Mouse (Mus musculus) Patski (cell line): Measurements from ENCODE around the gene Crb2. TPM values are rescaled to one million over a fixed set of nuclear protein-coding genes. Genes with fewer than 3 reads are reported as not detected.

Experiments used
- ATAC-seq: fragments of 100-300 bp; one replicate; pipeline ENCODE4 v1.8.0; 2021
- CTCF ChIA-PET: fragments of 350-600 bp; sonication (Branson Sonifier 250); formaldehyde crosslinking; loops from one replicate; lab custom pipeline; 2022; ENCODE audit warnings: inconsistent platforms; lab: Charles Lee
- POLR2A ChIA-PET: fragments of 350-600 bp; sonication (Branson Sonifier 250); formaldehyde crosslinking; loops from one replicate; lab custom pipeline; 2022; ENCODE audit warnings: antibody characterized with exemption, inconsistent platforms; lab: Charles Lee
- DNase-seq: peaks from one replicate; pipeline ENCODE4 v3.0.0-alpha.2; 2011; ENCODE audit warnings: low read depth, low spot score
- H3K27me3 ChIP-seq: fragments of 371-371 bp; one replicate; pipeline ENCODE4 v1.5.1; 2021
- CTCF ChIP-seq: fragments of 100-300 bp; IDR thresholded peaks from one replicate; pipeline ENCODE4 v1.5.1; 2021
- in situ Hi-C: fragments of 300-500 bp; cut with MboI; formaldehyde crosslinking; loops from 3 replicates; pipeline ENCODE4 v1.11.1; 2018; ENCODE audit warnings: low pct_unique_long_range_greater_than_20kb, mixed read lengths
- polyA plus RNA-seq: library from polyadenylated mRNA; unstranded; gene quantifications from one replicate; pipeline ENCODE4 v1.2.3, GENCODE M21; 2021

Crb2 gene
- 0.37 TPM for polyA plus RNA-seq

DNA sequence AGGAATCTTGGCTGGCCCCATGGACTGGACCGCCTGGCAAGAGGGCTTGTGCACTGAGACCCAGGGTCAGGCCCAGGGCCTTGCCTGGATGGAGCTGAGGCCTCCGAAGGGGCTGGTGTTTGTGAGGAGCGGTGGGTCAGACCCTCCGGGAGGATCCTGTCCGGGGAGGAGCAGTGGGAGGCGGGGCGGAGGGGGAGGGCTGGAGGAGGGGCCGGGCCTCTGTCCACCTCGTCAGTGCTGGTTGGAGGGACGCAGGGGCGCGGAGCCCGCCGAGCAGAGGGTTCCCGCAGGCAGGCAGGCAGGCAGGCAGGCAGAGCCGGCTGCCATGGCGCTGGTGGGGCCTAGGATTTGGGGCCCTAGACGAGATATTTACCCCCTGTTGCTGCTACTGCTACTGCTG is at the start of gene Crb2:
Crb2 (plus strand) TSS at position 234 of the 400 bp plus-strand sequence.
- in situ Hi-C loops, result no loop called here
- no peak for TF ChIP-seq CTCF
- ATAC-seq, result no peak
- H3K27me3 ChIP-seq, result no peaks in the 10 kb centered on the region
- no peak for DNase-seq
- POLR2A ChIA-PET, result interaction anchor here (0.6 kb wide), 1 partner anchor 159 kb away, joined by 3 read pairs; no protein-coding TSS in a partner anchor
- CTCF ChIA-PET, result no interaction called here

DNA sequence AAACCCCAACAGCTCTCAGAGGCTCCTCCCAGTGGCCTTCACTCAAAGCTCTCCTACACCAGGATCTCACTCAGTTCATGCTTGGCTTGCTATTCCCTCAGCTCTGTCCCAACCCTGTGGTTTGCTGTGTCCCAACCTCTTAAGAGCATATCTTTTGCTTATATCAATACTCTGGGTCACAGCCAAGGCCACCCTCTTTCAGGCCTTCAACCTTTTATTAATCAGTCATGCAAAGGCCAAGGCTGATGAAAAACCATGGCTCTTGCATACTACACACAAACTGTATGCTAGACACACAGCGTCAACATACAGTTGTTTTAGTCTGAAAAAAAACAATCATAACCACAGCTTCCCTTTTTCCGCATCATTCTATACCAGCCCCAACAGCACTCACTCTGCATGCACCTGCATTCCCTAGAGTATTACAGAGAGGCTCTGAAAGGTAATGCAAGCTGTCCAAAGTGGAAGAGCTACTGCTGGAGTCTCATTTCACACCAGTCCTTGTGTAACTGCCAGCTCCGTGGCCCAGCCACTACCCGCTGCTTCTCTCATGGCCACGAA is 44.7 kb upstream of the Crb2 start:
- POLR2A ChIA-PET, result no interaction called here
- CTCF ChIA-PET, result interaction anchor here (0.9 kb wide), 1 partner anchor 40 kb away, joined by 3 read pairs; no protein-coding TSS in a partner anchor
- DNase-seq (no peak), ATAC-seq (no peak)
- in situ Hi-C loops, result no loop called here
- H3K27me3 ChIP-seq, result peaks cover 1% of the 10 kb centered on the region
- TF ChIP-seq CTCF, result no peak

DNA sequence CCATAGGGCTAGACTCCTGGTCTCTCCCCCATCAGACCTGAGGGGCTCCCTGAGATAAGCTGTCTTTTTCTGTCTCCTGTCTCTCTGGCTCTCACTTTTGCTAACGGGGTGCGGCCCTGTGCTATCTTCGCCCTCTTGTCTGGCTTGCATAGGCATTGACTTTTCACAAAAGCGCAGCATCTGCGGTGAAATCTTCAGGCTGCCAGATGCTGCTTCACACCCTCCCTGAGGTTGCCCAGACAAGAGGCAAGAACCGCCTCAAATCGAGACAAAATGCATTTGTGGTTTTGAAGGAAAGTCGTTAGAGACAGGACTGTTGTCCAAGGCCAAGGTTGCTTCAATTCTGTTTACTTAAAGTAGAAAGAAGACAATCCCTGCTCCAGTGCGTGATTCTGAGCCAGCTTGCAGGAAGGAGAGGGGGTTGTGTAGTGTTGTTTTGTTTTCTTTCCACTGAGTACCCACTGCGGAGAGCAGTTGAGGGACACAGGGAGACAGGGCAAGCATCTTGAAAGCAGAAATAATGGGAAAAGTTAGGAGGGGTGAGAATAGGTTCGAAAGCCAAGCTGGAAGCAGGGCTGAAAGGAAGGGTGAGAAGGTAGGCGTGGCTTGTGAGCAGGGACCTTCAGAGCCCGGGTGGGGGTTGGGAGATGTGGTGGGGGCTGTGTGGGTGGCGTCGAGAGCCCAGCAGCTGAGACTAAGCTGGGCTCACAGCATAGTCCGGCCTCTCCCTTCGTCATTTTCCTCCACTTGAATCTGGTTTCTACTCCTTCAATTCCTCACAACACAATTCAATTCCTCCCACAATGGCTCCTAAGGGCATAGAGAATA is 40.9 kb upstream of the Crb2 start:
- CTCF ChIA-PET, result no interaction called here
- H3K27me3 ChIP-seq, result peaks cover 4% of the 10 kb centered on the region
- no peak for ATAC-seq
- no peak for DNase-seq
- TF ChIP-seq CTCF, result no peak
- POLR2A ChIA-PET, result interaction anchor here (0.6 kb wide), 1 partner anchor 107 kb away, joined by 3 read pairs; no protein-coding TSS in a partner anchor
- in situ Hi-C loops, result no loop called here

DNA sequence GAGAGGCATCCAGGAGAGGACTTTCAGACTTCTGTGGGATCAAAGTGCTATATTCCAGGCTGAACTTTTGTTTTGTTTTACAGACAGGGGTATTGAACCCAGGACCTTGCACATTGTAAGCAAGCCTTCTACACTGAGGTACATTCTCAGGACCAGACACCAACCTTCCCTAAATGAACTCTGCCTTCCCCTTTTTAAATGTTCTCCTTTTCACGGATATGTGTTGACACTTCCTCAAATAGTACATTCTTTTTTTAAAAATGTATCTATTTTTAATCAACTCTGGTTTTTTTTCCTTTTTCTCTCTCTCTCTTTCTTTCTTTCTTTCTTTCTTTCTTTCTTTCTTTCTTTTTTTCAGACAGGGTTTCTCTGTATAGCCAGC is 40.3 kb upstream of the Crb2 start:
- CTCF ChIA-PET, result no interaction called here
- in situ Hi-C loops, result no loop called here
- H3K27me3 ChIP-seq, result peaks cover 6% of the 10 kb centered on the region
- no peak for TF ChIP-seq CTCF
- POLR2A ChIA-PET, result no interaction called here
- DNase-seq (no peak), ATAC-seq (no peak)

DNA sequence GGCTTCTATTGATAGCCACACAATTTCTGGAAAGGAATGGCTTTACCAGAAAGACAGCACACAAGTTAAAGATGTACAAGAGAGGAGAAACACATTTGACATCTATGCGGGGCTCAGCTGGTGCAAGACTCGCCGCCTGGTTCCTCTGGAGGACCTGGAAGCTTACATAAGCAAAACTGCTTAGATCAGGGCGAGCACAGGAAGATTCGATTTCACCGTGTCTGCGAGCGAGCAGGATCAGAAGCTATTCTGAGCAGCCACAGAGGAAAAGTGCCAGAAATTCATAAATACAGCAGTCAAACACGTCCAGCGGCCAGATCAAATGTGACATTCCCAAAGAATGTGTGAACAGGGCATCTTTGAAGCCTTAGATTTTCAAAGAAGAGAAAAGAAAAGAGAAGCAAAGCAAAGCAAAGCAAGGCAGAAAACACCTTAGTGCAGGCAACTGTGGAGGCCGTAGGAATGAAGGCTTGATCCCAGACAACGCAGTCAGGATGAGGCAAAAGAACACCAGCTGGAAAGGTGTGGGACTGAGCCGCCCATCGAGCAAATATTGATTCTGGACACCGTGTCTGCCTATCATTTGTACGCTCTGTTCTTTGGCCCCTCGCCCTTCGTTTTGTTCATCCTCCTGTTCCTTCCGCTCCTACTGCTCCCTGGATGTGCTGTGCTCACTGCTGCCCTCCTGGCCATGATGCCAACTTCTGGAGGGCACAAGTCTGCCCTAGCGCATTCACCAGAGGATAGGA is 34.1 kb upstream of the Crb2 start:
- H3K27me3 ChIP-seq, result peaks cover 9% of the 10 kb centered on the region
- in situ Hi-C loops, result no loop called here
- POLR2A ChIA-PET, result interaction anchor here (0.7 kb wide), 1 partner anchor 29 kb away, joined by 3 read pairs; no protein-coding TSS in a partner anchor
- ATAC-seq (no peak), DNase-seq (no peak)
- CTCF ChIA-PET, result no interaction called here
- TF ChIP-seq CTCF, result no peak

DNA sequence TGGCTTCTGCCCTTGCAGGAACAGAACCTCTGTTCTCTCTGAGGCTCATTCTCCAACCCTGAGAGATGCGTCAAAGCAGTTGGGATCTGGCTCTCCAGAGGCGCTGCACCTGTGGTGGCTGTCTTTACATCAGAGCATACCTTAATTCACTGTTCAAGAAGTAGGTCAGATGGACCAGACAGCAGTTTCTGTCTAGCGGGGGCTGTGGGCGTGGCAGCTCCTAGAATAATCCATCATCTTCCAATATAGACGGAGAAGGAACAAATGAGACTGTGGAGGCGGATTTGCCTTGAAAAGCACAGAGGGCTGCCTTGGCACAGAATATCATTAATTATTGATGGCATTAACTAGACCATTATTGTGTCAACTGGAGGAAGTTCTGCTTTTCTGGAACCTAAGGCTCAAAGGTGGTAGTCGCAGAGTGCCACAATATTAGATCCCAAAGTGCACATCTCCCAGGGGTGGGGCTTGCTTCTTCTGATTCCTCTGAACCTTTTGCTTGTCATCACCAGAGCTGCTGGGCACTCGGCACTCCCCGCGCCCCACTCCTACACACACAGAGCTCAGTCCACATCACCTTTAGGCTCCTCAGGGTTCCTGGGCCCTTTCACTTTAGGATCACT is 31.2 kb upstream of the Crb2 start:
- no peak for ATAC-seq
- no peak for DNase-seq
- TF ChIP-seq CTCF, result no peak
- in situ Hi-C loops, result loop anchor here (5.0 kb wide), 1 partner anchor 38 kb away; no protein-coding TSS in a partner anchor
- ChIA-PET CTCF (no interaction called here), POLR2A (no interaction called here)
- peaks cover 8% of the 10 kb centered on the region for H3K27me3 ChIP-seq

DNA sequence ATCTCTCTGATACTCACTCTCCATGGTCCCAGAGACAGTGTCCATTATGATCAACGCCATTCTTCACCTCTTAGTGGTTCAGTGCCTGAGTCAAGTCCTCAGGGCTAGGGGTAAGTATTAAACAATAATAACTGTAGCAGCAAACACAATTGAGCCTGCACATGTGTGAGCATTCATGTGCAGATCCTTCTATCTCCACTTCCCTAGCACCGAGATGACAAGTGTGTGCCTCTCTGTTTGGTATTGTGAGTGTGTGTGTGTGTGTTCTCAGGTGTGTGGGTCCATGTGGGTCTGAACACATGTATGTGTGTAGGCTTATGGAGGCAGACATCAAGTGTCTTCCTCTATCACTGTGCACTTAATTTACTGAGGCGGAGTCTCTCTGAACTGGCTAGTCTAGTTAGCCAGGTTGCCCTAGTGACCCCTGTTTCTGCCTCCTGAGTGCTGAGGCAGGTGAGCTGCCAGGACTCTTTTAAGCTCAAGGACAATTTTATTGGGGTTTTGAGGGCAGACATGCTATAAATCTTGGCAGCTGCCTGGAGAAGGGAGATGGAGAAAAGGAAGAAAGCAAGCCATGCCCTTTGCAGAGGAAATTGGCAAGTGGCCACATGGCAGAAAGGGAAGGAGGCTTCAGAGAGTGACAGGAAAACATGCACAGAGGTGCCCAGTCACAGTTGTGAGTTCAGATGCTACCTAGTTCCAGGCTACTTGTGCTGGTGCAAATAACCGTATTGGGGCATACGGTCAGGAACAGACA is 29.6 kb upstream of the Crb2 start:
- in situ Hi-C loops, result loop anchor here (5.0 kb wide), 1 partner anchor 39 kb away; no protein-coding TSS in a partner anchor
- DNase-seq (no peak), ATAC-seq (no peak)
- CTCF ChIA-PET, result no interaction called here
- POLR2A ChIA-PET, result no interaction called here
- no peak for TF ChIP-seq CTCF
- H3K27me3 ChIP-seq, result peaks cover 3% of the 10 kb centered on the region

DNA sequence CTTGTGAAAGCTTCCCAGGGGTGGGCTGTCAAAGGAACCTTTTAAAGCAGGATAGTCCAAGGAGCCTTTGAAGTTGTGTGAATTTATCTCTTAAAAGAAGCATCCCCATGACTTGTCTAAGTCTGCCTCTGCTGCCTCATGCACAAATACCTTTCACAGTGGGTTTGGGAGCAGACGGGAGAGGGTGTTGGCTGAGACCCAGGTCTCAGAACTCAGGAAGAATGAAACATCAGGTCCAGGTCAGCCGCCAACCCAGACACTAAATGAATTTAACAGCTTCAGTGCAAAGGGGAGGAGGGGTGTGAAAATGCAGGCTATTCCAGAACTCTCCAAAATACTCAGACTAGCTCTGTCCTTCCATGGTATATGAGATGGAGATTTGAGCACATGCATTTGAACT is 28.1 kb upstream of the Crb2 start:
- POLR2A ChIA-PET, result no interaction called here
- TF ChIP-seq CTCF, result no peak
- ATAC-seq, result no peak
- DNase-seq, result no peak
- CTCF ChIA-PET, result interaction anchor here (0.8 to 1.4 kb wide), 2 partner anchors 10 to 18 kb away, joined by 3 read pairs; no protein-coding TSS in a partner anchor
- in situ Hi-C loops, result loop anchor here (5.0 kb wide), 1 partner anchor 41 kb away; no protein-coding TSS in a partner anchor
- H3K27me3 ChIP-seq, result no peaks in the 10 kb centered on the region

DNA sequence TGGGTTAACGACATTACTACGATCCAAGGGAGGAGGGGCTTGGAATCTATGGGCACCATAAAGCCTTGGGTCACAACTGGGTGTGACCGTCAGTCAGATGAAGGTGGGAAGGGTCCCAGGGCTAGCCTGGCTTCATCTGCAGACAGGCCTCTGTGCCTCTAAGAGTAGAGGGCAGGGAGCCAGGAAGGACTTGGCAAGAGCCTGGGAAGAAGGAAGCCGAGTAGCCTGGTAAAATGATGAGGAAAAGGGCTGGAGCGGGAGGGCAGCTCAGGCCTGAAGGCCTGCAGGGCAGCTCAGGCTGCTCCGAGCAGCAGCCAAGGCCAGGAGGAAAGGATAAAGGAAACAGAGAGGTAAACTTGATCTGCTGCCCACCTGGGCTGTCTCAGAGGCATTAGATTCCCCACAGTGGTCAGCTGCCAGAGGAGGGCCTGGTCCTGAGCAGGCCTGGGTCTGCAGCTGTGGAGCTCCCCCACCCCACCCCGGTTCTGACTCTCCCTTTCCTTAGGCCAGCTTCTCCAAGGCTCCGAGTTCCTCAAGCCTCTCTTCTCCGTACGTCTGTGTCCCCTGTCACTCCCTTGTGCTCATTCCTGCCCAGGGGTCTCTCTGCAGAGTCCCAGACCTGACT is 27.5 kb upstream of the Crb2 start:
- DNase-seq (no peak), ATAC-seq (no peak)
- in situ Hi-C loops, result loop anchor here (5.0 kb wide), 1 partner anchor 41 kb away; no protein-coding TSS in a partner anchor
- ChIA-PET CTCF (interaction anchor here (0.8 to 1.9 kb wide), 4 partner anchors 11 to 37 kb away, joined by 3 to 4 read pairs (median 3); no protein-coding TSS in a partner anchor), POLR2A (no interaction called here)
- H3K27me3 ChIP-seq, result no peaks in the 10 kb centered on the region
- no peak for TF ChIP-seq CTCF
